Mouse (Mus musculus) lung, adult 2 months (tissue): ENCODE data around the gene Ache. TPM values are rescaled to one million over a fixed set of nuclear protein-coding genes. Genes with fewer than 3 reads are reported as not detected.

Source experiments
- DNase-seq: peaks from one replicate; pipeline ENCODE4 v3.0.0; 2022
- H3K4me1 ChIP-seq: fragments of 200-500 bp; 2 replicates; pipeline ENCODE4 v1.6.1; 2011; ENCODE audit warnings: low read length; ENCODE audit not compliant: control insufficient read depth, insufficient read depth
- H3K4me3 ChIP-seq: fragments of 200-500 bp; replicated peaks from 2 replicates; pipeline ENCODE3; 2011; ENCODE audit warnings: low read depth, mild to moderate bottlenecking, control low read depth, low read length; ENCODE audit errors: extremely low read depth
- CTCF ChIP-seq: fragments of 200-500 bp; IDR thresholded peaks from 2 replicates; pipeline ENCODE4 v1.5.1; 2011; ENCODE audit warnings: mild to moderate bottlenecking, low read length, control low read depth; ENCODE audit not compliant: insufficient read depth
- POLR2A ChIP-seq: fragments of 200-500 bp; IDR thresholded peaks from 2 replicates; pipeline ENCODE4 v1.6.1; 2011; ENCODE audit warnings: low read depth, mild to moderate bottlenecking, control low read depth, low read length, borderline replicate concordance; ENCODE audit errors: extremely low read depth
- WGBS: fragments of 180-500 bp; shearing (Covaris S2); methylation state at CpG from one replicate; pipeline ENCODE4 v1.1.7; 2018; 5-methylcytosine and 5-hydroxymethylcytosine counted together
- polyA plus RNA-seq: library from polyadenylated mRNA; depleted of rRNA; stranded (reverse); fragments of >200 nt; gene quantifications from 2 replicates; pipeline ENCODE4 v1.2.3, GENCODE M21; 2012

Gene Ache
- polyA plus RNA-seq, 1 experiment = 3.3 TPM

DNA sequence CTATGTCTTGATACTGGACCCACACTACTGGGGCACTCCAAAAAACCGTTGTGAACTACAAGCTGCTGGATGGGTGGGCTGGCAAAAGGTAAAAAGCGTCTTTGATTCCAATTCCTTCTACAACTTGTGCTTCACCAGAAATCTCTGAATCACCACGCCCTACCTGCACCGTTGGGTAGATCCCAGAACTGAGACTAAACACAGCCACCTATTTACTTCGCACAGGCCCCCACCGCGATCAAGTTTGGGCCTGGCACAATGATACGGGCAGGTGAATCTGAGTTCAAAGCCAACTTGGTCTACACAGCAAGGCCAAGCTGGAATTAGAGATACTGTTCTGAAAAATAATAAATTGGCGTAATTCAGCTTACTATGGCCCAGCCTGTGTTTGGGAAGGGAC, 8.0 kb downstream of the Ache start:
- TF ChIP-seq CTCF (no peak), POLR2A (no peak)
- 82% methylated on average over 9 of the region's 9 CpGs for WGBS
- no peak overlapping the region for H3K4me3 ChIP-seq
- no peak for DNase-seq
- H3K4me1 ChIP-seq = no peaks in the 10 kb centered on the region

DNA sequence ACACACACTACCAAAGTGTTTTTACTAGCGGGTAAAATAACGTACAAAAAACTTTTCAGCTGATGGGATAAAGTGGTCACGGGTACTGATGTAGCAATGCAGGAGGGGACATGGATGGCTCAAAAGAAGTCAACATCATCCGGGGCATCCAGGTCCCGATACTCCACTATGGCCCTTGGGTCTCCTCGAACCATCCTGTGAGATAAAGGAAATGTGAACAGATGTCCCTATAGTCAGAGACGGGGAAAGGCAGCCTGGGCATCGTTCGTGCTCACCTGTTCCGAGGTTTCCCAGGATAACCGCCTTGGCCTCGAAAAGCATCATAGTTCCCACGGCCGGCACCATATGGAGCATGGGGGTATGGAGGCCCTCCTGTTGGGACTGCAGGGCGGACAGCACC, 8.4 kb downstream of the Ache start:
- Histone ChIP-seq H3K4me1 (no peaks in the 10 kb centered on the region), H3K4me3 (no peak overlapping the region)
- no peak for DNase-seq
- WGBS = 91% methylated on average over 15 of the region's 15 CpGs
- TF ChIP-seq CTCF (no peak), POLR2A (no peak)

DNA sequence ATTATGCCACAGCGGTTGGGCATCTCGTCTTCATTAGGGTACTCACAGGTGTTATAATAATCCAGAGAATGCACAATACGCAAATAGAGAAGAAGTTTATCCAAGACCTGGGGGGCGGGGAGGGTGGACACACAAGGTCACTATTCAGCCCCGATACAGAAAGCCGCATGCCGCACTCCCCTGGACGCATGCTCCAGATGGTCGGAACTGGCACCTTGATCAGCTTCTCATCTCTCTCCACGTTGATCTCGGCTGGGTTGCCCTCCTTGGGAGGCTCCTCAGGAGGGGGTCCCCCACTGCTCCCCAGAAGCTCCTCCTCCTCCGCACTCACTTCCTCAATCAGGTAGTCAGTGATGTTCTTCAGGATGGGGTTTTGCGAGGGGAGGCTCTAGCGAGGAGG, 9.8 kb downstream of the Ache start:
- no peak overlapping the region for H3K4me3 ChIP-seq
- no peaks in the 10 kb centered on the region for H3K4me1 ChIP-seq
- no peak for TF ChIP-seq CTCF
- no peak for TF ChIP-seq POLR2A
- no peak for DNase-seq
- 84% methylated on average over 14 of the region's 14 CpGs for WGBS

DNA sequence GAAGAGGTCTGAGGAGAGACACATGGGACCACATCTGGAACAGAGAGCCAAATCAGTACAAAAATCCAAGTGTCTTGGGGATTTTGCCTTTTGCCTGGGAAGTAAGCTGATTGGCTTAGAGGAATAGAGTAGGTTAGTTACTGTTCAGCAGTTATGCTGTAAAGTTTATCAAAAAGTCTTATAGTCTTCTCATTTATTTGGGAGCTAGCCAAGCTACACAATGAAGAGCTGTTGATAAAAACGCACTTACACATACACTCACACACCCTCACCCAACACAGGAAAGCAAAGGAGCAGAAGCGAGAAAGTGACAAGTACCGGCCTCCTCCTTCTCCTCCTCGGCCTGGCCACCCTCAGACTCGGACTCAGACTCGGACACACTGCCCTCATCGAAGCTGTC, 11.9 kb downstream of the Ache start:
- WGBS = 58% methylated on average over 7 of the region's 7 CpGs
- no peak for DNase-seq
- Histone ChIP-seq H3K4me1 (no peaks in the 10 kb centered on the region), H3K4me3 (no peak overlapping the region)
- TF ChIP-seq POLR2A (no peak), CTCF (no peak)

DNA sequence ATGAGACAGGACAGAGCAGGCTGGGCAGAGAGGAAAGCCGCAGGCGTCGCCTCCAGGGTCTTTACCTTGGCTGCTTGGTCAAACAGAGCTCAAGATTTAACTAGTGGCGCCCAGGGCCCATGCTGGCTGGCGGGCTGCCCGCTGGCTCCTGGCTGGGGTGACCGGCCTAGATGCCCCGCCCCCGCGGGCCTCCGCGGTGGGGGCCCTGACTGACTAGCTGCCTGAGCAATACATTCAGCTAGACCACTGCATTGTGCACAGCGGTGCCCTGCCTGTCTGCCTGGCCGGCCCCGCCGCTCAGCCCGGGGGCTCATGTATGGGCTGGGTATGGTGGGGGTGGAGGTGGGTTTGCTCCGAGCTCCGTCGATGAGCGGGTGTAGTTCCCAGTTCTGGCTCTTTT, 13.9 kb downstream of the Ache start:
- Histone ChIP-seq H3K4me1 (peaks cover 5% of the 10 kb centered on the region; the same call in 1 of the 2 replicates), H3K4me3 (no peak overlapping the region)
- DNase-seq = no peak
- TF ChIP-seq CTCF = no peak
- TF ChIP-seq POLR2A = no peak
- WGBS = 73% methylated on average over 21 of the region's 21 CpGs

DNA sequence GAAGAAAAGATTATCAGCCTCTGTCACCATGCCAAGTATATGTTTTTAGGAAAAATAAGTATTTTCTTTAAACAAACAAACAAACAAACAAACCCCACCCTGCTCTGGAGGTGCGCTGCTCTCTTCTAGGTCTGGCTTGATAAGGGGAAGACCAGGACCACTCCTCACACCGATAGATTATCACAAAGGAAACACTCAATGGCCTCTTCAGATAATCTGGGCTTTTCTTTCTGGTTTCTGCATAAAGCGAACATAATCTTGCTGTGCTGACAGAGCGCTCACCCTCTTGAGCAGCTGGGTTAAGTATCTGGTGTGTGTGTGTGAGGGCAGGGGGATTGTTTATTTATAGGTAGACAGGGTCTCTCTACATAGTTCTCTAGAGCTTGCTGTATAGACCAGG, 16.3 kb downstream of the Ache start:
- Histone ChIP-seq H3K4me3 (no peak overlapping the region), H3K4me1 (peaks cover 9% of the 10 kb centered on the region)
- TF ChIP-seq POLR2A (no peak), CTCF (no peak)
- WGBS = 69% methylated on average over 4 of the region's 4 CpGs
- no peak for DNase-seq

DNA sequence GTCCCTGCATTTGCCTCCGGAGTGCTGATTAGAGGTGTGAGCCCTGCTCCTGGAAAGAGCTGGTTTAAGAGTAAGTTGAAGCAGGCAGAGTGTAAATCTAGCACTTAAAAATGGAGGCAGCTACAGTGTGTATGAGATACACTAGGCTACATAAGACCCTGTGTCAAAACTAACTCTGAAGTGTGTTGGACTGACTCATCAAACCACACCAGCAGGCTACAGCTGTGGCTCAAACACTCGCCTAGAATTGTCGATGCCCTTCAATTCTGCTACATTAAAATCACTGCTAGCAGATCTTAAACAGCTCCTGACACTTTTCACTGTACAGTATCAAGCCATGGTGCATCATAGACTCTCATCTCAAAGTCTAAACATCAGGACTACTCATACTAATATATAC, 16.8 kb downstream of the Ache start:
- TF ChIP-seq CTCF (no peak), POLR2A (no peak)
- DNase-seq = no peak
- Histone ChIP-seq H3K4me3 (no peak overlapping the region), H3K4me1 (peaks cover 9% of the 10 kb centered on the region)
- 56% methylated on average over 3 of the region's 3 CpGs for WGBS

DNA sequence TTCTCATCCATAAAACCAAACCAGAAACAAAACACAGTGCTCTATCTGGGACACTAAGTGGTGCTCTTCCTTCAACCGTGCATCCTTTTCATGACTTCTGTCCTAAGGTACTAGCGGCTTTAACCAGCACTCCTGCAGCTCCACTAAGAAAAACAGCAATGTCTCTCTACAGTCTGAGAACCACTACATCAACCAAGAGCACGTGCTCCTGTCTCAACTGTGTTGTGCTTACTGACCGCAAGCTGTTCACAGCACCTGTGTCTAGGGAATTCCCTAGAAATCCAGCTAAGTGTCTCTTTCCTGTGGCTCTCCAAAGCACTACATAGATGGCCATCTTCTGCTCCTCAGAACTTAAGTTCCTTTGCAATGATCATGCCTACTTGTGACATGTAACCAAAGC, 17.5 kb downstream of the Ache start:
- WGBS = 43% methylated on average over 4 of the region's 4 CpGs
- Histone ChIP-seq H3K4me3 (no peak overlapping the region), H3K4me1 (peaks cover 9% of the 10 kb centered on the region)

DNA sequence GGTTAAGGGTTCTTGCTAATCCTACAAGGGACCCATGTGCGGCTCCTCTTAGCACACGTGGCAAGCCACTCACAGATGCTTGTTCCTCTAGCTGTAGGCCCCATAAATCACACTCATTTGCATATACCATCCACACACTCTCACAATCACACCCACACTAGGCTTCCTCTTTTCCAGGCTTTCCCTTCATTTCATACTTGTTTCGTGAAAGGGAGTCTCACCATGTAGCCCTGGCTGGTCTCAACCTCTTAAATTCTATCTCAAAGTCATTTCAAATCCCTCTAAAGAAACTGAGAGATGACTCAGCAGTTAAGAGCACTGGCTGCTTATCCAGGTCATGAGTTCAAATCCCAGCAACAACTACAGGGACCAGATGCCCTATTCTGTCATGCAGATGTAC, 18.5 kb downstream of the Ache start:
- DNase-seq = no peak
- no peak overlapping the region for H3K4me3 ChIP-seq
- WGBS = 48% methylated on average over 3 of the region's 3 CpGs
- no peak for TF ChIP-seq CTCF
- no peak for TF ChIP-seq POLR2A
- H3K4me1 ChIP-seq = peaks cover 9% of the 10 kb centered on the region

More for the DNA sequence above, 17.5 kb downstream of the Ache start:
- no peak for TF ChIP-seq CTCF
- TF ChIP-seq POLR2A = no peak
- no peak for DNase-seq

DNA sequence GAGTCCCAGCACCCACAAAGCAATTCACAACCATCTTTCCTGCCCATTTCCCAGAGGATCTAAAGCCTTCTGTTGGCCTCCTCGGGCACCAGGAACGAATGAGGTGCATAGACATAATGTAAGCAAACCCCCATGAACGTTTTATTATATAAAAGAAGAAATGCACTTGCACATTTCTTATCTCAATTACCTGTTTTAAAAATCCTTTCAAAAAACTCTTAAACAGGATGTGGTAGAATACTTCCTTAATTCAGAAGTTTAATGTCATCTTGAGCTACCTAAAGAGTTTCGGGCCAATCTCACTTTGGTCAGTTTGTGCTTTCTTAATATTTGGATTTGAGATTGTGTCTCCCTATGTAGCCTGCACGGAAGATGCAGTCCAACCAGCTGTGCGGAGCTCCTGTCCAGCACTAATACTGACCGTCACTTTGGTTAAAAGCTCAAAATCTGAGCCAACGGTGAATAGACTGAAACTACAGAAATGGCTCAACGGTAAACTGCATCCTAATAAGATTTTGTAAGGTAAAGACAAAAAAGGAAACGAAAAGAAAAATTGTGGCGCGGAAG, 19.2 kb downstream of the Ache start:
- no peak for DNase-seq
- 3% methylated on average over 12 of the region's 12 CpGs for WGBS
- peak overlapping the region; percentile 88 for H3K4me3 ChIP-seq
- H3K4me1 ChIP-seq = peaks cover 9% of the 10 kb centered on the region
- TF ChIP-seq POLR2A (no peak), CTCF (no peak)

DNA sequence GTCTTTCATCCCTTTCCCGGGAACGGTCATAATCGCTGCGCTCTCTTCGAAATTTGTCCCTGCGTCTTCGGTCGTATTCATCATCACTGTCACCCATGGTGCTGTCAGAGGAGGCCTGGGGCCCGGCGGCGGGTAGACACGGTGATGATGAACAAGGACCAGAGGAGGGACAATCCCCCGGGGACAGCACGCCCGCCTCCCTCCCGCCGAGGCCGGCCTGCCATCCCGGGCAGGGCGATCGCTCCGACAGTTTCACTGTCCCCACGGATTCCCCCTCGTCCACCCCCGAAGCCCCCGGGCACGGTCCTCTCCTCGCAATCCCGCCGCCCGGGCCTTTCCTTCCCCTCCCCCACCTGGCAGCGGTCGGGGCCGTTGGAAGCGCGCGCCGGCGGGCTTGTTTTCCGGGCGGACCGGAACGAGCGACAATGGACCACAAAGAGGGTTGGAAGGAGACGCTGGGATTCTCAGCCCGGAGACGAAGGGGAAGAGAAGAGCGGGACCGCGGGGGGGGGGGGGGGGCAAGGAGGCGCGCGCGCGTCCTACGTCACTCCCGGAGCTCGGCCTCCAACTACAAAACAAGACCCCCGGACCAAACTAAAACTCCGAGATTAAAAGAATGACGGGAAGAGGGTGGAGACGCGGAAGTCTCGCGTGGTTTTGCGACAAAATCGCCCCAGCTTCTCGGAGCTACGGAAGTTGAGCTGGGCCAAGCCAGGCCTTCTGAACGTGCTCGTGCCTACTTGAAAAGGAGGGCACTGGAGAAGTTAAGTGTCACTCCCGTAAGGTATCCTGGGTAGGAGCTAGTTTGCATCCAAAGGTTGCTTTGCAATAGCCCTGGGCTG, 20.0 kb downstream of the Ache start, which contains the start of gene Srrt:
Srrt (minus strand) TSS at position 604 of the 842 bp plus-strand sequence.
- Histone ChIP-seq H3K4me3 (peak within 1 kb of the TSS; percentile 88), H3K4me1 (peaks cover 9% of the 10 kb centered on the region)
- TF ChIP-seq POLR2A (peak; percentile 71; the same call in 1 of the 2 replicates), CTCF (no peak)
- peak; percentile 85 for DNase-seq
- under 1% methylated on average over 57 of the region's 72 CpGs for WGBS
